In the genomic region with DNA sequence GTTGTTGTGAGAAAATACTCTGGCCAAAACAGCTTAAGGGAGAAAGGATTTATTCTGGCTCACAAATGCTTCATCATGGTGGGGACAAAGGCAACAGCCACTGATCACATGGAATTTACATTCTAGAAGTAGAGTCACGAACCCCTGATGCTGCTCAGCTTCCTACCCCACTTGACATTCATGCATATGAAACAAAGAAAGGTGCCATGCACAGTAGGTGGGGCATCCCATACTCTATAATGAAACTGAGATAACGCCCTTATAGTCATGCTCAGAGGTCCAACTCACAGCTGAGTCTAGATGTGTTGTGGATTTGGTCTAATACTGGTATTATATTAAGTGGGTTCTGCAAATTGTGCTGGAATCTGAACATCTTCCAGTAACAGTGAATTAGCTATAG, we compare ENCODE assay signal across 22 mouse cellular contexts.
"Had no signal": no experiment of that assay in that cellular context is flagged by ENCODE, and none has a peak within 500 bp of the region (broad histone marks: within the 10 kb centered on the region; RNA-seq: fewer than 3 reads in every experiment).

No protein-coding gene starts in this region.

- H3K27me3 ChIP-seq: heart, embryonic 12.5 days; hindbrain, embryonic 12.5 days; hindbrain, embryonic 15.5 days; limb, embryonic 12.5 days; liver, embryonic 13.5 days had no signal

- H3K9me3 ChIP-seq: heart, embryonic 10.5 days; heart, embryonic 12.5 days; hindbrain, embryonic 10.5 days; hindbrain, embryonic 12.5 days; hindbrain, embryonic 15.5 days; limb, embryonic 10.5 days; limb, embryonic 12.5 days; liver, embryonic 13.5 days had no signal

- H3K4me2 ChIP-seq: heart, embryonic 12.5 days; hindbrain, embryonic 12.5 days; hindbrain, embryonic 15.5 days; limb, embryonic 12.5 days; liver, embryonic 11.5 days; liver, embryonic 13.5 days had no signal

- H3K4me1 ChIP-seq: heart, embryonic 10.5 days; heart, embryonic 12.5 days; hindbrain, embryonic 10.5 days; hindbrain, embryonic 12.5 days; hindbrain, embryonic 15.5 days; limb, embryonic 10.5 days; limb, embryonic 12.5 days; liver, embryonic 13.5 days had no signal

- H3K9ac ChIP-seq: heart, embryonic 12.5 days; hindbrain, embryonic 12.5 days; hindbrain, embryonic 15.5 days; limb, embryonic 12.5 days; liver, embryonic 13.5 days had no signal

- DNase-seq: gastrocnemius, adult 2 months; gastrocnemius, postnatal 10 days; gastrocnemius, postnatal 25 days; heart, adult 18-20 months; heart, postnatal 10 days; heart, postnatal 4 days; kidney, adult 18-20 months; kidney, adult 8-10 months; kidney, postnatal 10 days; kidney, postnatal 25 days; liver; liver, embryonic 13.5 days had no signal

- H3K4me3 ChIP-seq: gastrocnemius, adult 2 months; heart, embryonic 10.5 days; heart, embryonic 12.5 days; hindbrain, embryonic 10.5 days; hindbrain, embryonic 12.5 days; hindbrain, embryonic 15.5 days; left cerebral cortex, adult 2 months; limb, embryonic 10.5 days; limb, embryonic 12.5 days; liver, embryonic 13.5 days had no signal

- H3K27ac ChIP-seq: gastrocnemius, adult 2 months; heart, embryonic 10.5 days; hindbrain, embryonic 10.5 days; hindbrain, embryonic 12.5 days; hindbrain, embryonic 15.5 days; hindbrain, postnatal 0 days; left cerebral cortex, adult 2 months; limb, embryonic 10.5 days; limb, embryonic 12.5 days; liver, embryonic 13.5 days had no signal

- H3K36me3 ChIP-seq: heart, embryonic 10.5 days; heart, embryonic 12.5 days; hindbrain, embryonic 10.5 days; hindbrain, embryonic 12.5 days; hindbrain, embryonic 15.5 days; limb, embryonic 10.5 days; limb, embryonic 12.5 days; liver, embryonic 13.5 days had no signal

- ATAC-seq: hindbrain, postnatal 0 days had no signal
